Mouse (Mus musculus) embryonic fibroblast, embryonic 13.5 days (primary cell): ENCODE measurements around the gene Eprs. TPM values are rescaled to one million over a fixed set of nuclear protein-coding genes. Genes with fewer than 3 reads are reported as not detected.
"Not testable (repeated sequence)": the region's sequence is repeated elsewhere in the genome, so short reads cannot be mapped to it uniquely, and the experiment has no call there.

Experiments used
- H3K27ac ChIP-seq: 2 replicates; pipeline ENCODE4 v1.5.1; 2012; ENCODE audit warnings: low read length, control low read depth, inconsistent platforms; ENCODE audit not compliant: insufficient read depth
- H3K4me1 ChIP-seq: 2 replicates; pipeline ENCODE4 v1.6.1; 2011; ENCODE audit warnings: low read length; ENCODE audit not compliant: control insufficient read depth, insufficient read depth
- H3K4me3 ChIP-seq: 2 replicates; pipeline ENCODE4 v1.5.1; 2011; ENCODE audit warnings: mild to moderate bottlenecking, control low read depth, low read length; ENCODE audit not compliant: insufficient read depth
- CTCF ChIP-seq: IDR thresholded peaks from 2 replicates; pipeline ENCODE4 v1.5.1; 2011; ENCODE audit warnings: mild to moderate bottlenecking, control low read depth, low read length, moderate library complexity, borderline replicate concordance; ENCODE audit not compliant: insufficient read depth
- POLR2A ChIP-seq: IDR thresholded peaks from 2 replicates; pipeline ENCODE4 v1.6.1; 2011; ENCODE audit warnings: low read depth, mild to moderate bottlenecking, control low read depth, low read length, moderate library complexity
- polyA plus RNA-seq: library from polyadenylated mRNA; stranded (reverse); fragments of >200 nt; gene quantifications from 2 replicates; pipeline ENCODE4 v1.2.4, GENCODE M21; 2011; ENCODE audit warnings: low read depth; ENCODE audit not compliant: missing spikeins, insufficient read length

Eprs gene
- polyA plus RNA-seq: 223 and 275 TPM in 2 replicates

DNA sequence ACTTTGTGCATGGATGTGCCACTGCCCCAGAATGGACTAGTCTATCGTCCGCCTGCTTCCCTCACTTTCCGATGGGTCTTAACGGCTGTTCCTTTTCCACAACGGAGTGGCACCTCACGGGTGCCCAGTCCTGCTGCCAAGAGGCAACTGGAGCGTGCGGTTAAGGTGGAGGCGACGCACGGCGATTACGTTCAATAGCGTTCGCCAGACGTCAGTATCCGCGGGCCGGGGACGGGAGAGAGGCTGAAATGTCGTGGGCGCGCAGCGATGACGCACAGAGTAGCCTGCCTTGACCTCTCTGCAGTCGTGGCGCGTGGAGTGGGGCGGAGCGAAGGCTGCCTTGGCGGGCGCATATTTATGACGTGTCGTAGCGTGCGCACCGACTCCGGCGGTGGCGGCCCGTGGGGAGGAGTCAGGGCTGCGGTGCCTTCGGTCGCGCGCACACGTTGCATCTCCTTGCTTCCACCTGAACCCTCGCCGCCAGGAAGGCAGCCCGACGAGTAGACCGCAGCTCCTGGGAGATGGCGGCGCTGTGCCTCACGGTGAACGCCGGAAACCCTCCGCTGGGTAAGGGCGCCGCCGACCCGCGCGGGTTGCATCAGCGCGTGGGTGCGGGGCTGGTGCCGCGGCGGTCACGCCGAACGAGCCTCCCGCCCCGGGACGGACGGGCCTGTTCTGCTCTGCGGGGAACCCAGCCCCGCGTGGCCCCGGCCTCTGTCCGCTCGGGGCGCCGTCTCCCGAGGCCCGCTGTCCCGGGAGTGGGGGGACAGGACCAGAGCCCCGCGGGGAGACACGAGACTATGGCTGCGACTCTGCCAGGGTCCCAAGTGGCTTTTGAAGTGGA is at the start of gene Eprs:
Eprs (plus strand) TSS at position 368 of the 844 bp plus-strand sequence.
- Histone ChIP-seq H3K4me3 (peak within 1 kb of the TSS; percentile 88), H3K27ac (peak within 1 kb of the TSS; percentile 91), H3K4me1 (peaks cover 3% of the 10 kb centered on the region; the same call in 1 of the 2 replicates)
- TF ChIP-seq CTCF (no peak), POLR2A (peak; percentile 89)

GRCm38 (mm10) chr1:185314546-185314945 is 48.3 kb upstream of the Eprs start:
- Histone ChIP-seq H3K27ac (no peak overlapping the region), H3K4me1 (no peaks in the 10 kb centered on the region), H3K4me3 (no peak overlapping the region)
- no peak for TF ChIP-seq CTCF
- no peak for TF ChIP-seq POLR2A

DNA sequence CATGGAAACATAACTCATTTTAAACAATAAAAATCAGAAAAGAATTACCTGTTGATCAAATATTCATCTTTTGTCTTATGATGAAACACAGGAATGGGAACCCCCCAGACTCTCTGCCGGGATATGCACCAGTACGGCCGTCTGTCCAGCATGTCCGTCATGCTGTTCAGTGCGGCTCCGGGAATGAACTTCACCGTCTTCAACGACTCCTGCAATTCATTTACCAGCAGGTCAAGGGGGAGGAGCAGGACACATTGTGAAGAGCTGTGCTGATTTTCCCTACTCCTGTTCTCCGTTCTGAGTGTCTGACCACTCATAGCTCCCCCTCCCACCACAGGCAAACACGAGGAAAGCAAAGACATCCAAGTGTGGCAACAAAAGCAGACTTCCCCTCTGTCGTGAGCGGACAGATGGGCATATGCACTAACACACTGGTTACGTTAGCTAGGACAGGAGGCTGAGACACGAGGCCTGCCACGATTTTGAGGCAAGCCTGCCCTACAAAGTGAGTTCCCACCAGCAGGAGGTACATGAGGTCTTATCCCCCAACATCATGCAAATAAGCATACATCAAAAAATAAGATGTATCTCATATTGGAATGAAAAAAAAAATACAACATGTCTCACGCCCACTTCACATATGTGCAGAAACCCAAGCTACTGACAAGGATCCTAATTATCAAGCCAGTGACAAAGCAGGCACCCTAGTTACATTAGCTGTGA is 46.8 kb upstream of the Eprs start:
- H3K4me3 ChIP-seq: no peak overlapping the region
- no peak overlapping the region for H3K27ac ChIP-seq
- H3K4me1 ChIP-seq: no peaks in the 10 kb centered on the region
- no peak for TF ChIP-seq POLR2A
- TF ChIP-seq CTCF: no peak

GRCm38 (mm10) chr1:185327754-185328345 is 35.0 kb upstream of the Eprs start:
- not testable (repeated sequence) for H3K27ac ChIP-seq, H3K4me1 ChIP-seq
- peak overlapping the region; percentile 66 for H3K4me3 ChIP-seq

DNA sequence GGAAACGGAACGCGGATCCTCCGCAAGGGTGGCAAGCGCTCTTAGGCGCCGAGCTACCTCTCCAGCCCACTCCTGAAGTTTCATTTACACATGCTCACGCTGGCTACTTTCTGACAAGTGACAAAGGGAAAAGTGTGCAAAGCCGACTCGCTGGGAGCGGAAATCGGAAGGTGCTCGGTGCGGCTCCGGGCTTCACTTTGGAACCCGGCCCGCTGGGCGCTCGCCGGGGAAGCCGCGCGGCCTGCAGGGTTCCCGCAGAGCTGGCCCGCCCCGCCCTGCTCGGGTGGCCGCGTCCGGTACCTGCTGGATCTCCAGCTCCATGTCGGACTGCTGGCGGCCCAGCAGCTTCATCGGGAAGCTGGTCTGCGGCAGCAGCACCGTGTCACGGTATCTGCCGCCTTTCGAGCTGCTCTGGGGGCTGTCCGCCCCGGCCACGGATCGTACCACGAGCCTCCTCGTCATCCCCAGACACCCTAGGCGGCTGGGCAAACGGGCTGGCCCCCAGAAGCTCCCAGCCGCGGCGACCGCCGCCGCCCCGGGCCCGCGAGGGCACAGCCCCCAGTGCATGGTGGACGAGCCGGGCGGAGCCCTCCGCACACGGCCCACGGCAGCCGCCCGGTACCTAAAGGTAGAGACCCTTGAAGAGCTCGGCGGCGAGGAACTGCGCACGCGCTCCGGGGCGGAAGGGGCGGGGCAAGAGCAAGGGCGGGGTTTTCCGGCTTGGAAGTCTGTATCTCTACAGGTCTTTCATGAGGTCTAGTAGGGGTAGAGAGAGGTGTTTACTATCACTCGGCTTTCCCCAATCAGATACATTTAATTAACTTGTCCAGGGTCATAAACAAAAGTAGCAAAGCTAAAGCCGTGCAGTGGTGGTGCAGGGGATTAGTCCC is 33.9 kb upstream of the Eprs start, which contains the start of gene Iars2:
Iars2 (minus strand) TSS at position 676 of the 890 bp plus-strand sequence.
- peak within 1 kb of the TSS; percentile 63 for H3K27ac ChIP-seq
- H3K4me3 ChIP-seq: peak within 1 kb of the TSS; percentile 66
- H3K4me1 ChIP-seq: no peaks in the 10 kb centered on the region
- TF ChIP-seq POLR2A (peak; percentile 83), CTCF (no peak)

- no peaks in the 10 kb centered on the region for H3K4me1 ChIP-seq
- no peak overlapping the region for H3K4me3 ChIP-seq
- TF ChIP-seq CTCF (no peak), POLR2A (no peak)
- H3K27ac ChIP-seq: no peak overlapping the region
These were observed 33.0 kb upstream of the Eprs start for GRCm38 (mm10) chr1:185329851-185330250.

- H3K4me3 ChIP-seq: no peak overlapping the region
- no peak for TF ChIP-seq POLR2A
- TF ChIP-seq CTCF: no peak
These were observed 31.5 kb upstream of the Eprs start for GRCm38 (mm10) chr1:185331364-185331763.

GRCm38 (mm10) chr1:185331983-185332430 is 30.8 kb upstream of the Eprs start, which contains the start of gene Bpnt1:
Bpnt1 (plus strand) TSS chr1:185332149.
- H3K4me1 ChIP-seq: 0 out of 2 replicates have a peak, but pooled peaks cover 2% of the 10 kb centered on the region

More at GRCm38 (mm10) chr1:185331364-185331763, 31.5 kb upstream of the Eprs start:
- Histone ChIP-seq H3K4me1 (0 out of 2 replicates have a peak, but pooled peaks cover 2% of the 10 kb centered on the region), H3K27ac (no peak overlapping the region)

More at GRCm38 (mm10) chr1:185331983-185332430, 30.8 kb upstream of the Eprs start, which contains the start of gene Bpnt1:
- peak within 1 kb of the TSS; percentile 63 for H3K27ac ChIP-seq
- peak within 1 kb of the TSS; percentile 88 for H3K4me3 ChIP-seq
- TF ChIP-seq CTCF (no peak), POLR2A (peak; percentile 97)
